Mouse (Mus musculus) lung, postnatal 25 days (tissue): ENCODE data around the gene Armcx4.
A peak's percentile ranks its signal among the peaks of the same experiment; 100 is the strongest.
"Not testable (repeated sequence)": the region's sequence is repeated elsewhere in the genome, so short reads cannot be mapped to it uniquely, and the experiment has no call there.

Experiments
- DNase-seq: peaks from one replicate; pipeline ENCODE4 v3.0.0; 2022; ENCODE audit warnings: low spot score

The Armcx4 gene

DNA sequence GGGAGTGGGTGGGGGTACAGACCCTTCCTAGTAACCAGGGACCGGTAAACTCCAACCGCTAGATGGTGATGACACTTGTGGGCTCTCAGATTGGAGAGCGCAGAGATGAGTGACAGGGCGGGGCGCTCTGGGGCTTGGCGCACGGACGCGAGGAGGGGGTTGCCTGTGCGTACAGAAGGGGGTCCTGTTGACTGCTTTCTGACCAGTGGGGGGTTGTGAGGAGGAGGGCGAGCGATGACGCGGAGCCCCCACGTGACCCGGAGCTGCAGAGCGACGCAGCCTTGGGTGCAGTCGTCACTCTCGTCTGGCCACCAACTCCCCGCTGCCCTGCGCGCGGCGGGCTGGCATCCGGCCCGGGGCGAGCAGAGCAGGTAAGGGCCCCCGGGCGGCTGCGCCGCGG lies at the start of gene Armcx4:
Armcx4 (plus strand) TSS at position 253 of the 400 bp plus-strand sequence.
- DNase-seq: peak; percentile 23

DNA sequence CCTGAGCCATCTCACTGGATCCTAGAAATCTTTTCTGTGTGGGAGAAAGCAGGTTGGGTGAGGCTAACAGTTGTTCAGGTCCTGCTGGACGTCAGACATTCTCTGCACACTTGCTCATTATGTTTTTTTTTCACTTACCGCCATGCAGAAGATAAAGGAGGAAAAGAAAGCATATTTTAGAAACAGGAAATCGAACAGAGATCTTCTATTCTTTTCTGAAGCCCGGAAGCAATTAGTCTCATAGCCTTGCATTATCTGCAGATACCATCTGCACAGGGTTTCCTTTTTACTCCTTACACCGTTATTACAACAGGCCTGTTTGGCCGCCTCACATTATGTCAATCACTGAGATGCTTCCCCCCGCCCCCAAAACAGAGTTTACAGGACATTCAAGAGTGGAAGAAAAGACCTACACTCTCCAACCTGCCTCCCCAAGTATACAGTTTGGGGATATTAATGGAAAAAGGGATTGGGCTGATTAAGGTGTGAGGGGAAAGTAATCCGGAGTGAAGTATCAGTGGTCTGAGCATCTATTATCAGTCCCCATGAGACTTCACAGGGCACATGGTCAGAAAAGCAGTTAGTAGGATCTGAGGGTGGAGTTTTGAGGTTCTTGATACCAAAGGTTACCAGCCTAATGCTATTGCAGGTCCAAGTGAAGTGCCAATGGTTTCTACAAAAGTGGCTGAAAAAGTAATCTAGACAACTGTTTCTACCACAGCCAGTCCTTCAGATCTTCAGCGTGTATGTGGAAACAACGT lies 45.1 kb upstream of the Armcx4 start:
- peak; percentile 32 for DNase-seq

DNA sequence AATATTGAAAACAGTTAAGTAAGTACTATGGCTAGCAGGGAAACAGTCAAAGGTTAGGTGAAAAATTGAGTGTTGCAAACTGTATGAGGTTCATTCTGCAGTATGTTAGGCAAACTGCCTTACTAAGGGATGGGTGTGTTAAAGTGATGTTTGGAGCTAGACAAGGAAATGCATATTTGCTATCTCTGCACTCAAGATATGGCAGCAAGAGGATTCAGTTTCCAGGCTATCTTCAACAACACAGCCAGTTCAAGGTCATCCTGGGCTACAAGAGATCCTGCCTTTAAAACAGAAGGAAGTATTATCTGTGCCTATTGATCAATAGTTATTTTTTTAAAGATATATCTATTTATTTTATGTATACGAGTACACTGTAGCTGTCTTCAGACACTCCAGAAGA lies 40.0 kb upstream of the Armcx4 start:
- DNase-seq: no peak

DNA sequence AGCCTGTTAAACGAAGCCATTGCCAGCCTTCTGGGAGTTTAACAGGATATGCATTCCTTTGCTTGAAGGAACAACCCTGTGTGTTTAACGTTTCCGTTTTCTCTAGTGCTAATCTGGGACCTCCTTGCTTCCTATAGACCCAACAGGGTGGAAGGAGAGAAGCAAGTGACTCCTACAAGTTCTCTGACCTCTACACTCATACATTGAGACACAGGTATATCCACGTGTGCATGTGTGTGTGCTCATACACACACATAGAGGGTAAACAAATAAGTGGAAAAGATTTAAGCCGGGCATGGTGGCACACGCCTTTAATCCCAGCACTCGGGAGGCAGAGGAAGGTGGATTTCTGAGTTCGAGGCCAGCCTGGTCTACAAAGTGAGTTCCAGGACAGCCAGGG lies 38.9 kb upstream of the Armcx4 start:
- DNase-seq: no peak

DNA sequence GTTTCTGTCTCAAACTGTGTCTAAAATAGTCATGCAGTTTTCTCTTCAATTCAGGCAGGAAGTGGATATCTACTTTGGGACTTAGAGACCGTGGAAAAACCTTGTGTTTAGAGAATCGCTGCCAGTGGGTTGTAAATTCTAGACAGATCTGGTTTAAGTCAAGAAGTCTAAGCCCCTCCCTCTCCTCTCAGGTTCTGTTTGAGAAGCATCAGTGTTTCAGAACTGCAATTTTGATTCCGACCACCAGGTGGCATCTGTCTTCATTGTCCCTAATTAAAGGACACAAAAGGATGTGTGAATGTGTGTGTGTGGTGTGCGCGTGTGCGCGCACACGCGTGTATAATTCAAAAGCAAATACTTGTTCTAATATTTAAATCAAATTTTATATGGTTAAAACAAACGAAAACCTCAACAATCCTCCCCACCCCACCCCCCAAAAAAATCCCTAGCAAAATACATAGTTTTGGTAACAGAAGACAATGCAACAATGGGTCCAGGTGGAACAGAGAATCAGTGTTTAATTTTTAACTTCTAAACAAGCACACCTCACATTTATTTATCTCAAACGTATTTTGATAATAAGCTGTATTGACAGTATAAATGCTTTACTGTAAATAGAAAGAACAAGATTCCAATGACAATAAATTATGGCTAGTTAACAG lies 38.2 kb upstream of the Armcx4 start:
- peak; percentile 74 for DNase-seq

DNA sequence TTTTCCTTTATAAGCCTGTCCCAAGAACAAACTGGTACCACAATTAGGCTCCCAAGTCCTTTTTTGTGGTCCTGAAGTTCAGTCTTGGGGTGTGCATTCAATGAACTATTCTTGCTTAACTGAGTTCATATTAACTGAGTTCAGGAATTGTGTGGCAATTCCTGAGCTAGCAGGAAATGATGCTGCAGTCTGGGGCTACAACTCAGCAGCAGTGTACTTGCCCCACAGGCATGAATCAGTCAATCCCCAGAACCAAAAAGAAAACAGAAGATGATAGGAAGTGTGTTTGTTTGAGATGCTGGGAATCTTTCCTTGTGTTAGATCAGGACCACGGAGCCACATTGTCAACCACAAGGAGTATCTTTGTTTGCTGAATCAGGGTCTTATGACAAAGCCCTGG lies 34.3 kb upstream of the Armcx4 start:
- no peak for DNase-seq

DNA sequence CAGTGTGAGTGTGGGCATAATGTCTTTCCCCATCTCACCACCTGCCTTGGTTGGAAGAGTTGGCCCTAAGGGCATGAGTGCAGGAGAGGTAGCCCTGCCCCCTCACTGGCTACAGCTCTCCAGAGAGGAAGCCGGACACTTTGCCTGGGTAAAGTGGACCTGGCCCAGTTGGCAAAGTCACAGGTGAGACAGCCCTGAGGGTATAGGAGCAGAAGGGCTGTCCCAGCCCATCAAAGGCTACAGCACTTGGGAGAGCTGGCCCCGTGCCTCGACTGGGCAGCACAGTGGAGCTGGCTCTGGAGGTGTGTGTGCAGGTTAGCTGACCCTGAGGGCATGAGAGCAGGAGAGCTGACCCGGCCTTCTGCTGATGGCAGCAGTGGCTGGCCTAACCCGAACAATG lies 24.7 kb upstream of the Armcx4 start:
- no peak for DNase-seq

DNA sequence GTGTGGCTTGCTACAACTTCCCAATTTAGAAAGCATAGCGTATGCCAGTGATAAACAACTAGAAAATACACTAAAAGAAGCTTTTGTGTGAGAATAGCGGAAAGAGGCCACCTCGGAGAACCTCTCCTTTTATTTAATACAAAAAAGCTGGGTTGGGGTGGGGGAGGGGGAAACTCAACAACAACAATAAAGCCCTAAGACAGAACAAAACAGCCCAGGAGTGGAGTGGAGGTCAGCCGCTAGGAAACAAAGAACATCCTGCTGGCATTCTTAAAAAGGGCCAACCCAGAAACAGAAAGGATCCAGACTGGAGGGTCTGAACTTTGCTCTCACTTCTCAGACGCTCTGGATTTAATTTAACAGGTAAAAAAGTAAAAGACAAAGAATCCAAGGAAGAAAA lies 11.3 kb upstream of the Armcx4 start:
- DNase-seq: no peak

DNA sequence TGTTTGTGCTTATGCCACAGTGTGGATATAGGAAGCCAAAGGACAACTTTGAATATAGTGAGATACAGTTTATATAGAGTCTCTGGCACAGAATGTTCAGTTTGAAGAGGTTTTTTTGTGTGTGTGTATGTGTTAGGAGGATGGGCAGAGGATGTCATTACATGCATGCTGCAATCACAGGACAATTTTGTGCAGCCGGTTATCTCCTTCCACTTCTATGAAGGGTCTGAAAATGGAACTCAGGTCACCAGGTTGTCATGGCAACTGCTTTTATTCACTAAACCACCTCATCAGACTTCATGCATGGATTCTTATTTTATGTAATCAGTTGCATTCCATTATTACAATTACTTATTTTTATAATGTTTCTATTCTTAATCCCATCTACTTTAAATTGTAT lies 10.4 kb upstream of the Armcx4 start:
- DNase-seq: no peak

DNA sequence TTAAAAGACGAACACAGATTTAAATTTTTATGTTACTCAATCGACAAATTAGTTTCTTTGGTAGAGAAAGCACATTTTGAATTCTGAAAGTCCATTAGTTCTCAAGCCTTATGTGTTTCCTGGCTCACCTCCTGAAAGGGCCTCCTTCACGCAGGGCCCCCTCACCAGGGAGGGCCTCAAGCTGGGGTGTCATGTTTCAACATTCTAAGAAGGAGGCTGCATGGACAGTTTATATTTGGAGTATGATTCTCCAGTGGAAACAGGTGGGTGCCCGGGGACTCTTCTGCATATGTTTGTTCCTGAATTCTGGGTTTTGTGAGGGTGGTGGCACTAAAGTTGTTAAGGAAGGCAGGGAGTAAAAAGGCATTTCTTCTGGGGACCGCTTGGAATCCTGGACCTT lies 1.4 kb upstream of the Armcx4 start:
- DNase-seq: no peak

DNA sequence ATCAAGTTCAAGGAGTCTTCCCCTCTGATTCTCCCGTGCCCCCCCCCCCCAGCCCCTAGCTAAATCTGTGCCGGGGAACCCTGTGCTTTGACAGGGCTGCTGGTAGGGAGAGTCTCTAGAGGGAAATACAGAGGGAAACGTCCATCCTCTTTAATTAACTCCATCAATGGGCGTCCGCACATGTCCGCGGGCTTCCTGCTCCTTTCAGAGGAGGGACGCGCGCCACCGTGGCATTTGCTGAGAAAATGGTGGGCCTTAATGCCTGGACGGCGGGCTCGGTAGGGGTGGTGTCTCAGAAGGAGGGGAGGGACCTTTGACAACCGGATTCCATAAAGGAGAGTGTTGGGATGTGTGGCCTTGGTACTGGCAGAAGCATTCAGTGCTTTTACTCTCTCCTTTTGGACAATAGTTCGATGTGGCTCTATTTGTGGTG lies 436 bp downstream of the Armcx4 start:
- DNase-seq: peak; percentile 2

DNA sequence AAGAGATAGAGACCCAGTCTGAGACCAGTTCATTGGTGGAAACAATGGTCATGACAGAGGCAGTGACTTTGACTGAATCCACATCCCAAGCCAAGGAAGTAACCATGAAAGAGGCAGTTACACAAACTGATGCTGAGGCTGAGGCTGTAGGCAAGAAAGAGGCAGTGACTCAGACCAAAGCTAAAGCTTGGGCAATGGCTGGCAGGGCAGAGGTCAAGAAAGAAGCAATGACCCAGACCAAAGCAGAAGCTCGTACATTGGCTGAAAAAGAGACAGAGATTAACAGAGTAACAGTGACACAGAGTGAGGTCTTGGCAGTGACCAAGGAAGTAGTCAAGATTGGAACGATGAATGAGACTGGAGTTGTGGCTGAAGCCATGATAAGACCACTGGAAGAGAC lies 3.4 kb downstream of the Armcx4 start:
- DNase-seq: no peak

DNA sequence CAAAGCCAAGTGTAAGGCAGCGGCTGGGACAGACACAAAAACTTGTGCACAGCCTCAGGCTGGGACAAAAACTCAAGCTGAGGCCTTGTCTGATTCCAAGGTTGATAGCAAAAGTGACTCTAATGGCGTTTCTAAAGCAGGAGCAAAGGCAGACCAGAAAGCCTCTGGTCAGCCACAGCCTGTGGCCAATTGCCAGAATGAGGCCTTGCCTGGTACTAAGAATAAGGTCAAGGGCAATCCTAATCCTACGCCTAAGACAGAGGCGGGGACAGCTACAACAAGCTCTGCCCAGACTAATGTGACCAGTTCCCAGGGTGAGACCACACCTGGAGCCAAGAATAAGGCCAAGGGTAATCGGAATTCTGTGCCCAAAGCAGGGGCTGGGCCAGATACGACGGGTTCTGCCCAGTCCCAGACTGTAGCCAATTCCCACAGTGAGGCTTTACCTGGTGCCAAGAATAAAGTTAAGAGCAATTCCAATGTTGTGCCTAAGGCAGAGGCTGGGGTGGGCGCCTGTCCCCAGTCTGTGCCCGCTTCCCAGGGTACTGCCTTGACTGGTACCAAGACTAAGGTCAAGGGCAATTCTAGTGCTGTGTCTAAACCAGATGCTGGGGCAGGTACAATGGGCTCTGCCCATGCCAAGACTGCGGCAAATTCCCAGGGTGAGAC lies 4.7 kb downstream of the Armcx4 start:
- DNase-seq: no peak

DNA sequence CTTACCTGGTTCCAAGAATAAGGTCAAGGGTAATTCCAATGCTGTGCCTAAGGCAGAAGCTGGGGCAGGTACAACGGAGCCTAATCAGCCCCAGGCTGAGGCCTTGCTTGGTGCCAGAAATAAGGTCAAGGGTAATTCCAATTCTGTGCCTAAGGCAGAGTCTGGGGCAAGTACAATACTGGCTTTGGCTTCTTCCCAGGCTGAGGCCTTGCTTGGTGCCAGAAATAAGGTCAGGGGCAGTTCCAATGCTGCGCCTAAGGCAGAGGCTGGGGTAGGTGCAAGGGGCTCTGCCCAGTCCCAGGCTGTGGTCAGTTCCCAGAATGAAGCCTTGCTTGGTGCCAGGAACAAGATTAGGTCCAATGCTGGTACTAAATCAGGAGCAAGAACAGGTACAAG lies 5.2 kb downstream of the Armcx4 start:
- no peak for DNase-seq

DNA sequence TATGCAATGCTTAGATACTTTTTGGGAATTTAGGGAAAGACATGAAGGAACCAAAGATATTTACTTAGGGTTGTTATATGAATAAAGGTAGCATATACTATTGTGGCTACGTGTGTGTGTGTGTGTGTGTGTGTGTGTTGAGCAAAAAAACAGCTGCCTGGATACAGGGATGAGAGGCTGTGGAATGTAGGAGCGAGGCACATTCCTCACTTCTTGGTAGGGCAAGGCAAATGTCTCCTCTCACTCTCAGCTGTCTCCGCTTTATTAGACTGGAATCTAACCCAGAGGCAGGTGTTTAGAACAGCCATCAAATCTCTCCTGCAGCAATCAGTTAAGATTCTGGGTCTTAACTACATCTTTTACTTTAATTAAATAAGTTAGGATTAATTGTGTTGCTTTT lies 30.5 kb downstream of the Armcx4 start:
- DNase-seq: no peak

DNA sequence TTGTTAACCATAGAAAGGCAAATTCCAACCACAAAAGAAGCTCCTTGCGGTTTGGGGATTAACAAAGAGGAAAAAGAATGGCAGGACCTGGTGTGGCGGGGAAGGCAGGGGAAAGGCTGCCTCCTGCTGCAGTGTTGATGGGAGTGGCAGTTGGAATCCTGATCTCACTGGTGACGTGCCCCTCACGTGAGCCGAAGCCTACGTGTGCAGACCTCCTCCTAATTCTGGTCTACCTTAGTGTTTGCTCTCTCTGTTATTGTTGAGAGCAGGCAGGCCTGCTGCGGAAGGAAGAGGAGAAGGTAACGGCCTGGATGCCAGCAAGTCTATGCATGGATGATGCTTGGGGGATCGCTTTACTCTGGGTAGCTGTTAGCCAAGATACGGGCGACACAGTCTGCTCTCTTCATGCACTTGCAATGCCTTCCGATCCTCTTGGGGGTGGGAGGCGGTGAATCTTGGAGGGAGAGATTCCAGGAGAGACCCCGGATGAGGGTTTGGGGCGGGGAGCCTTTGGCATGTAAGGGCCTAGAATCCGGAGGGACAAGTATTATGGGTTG lies 31.5 kb downstream of the Armcx4 start, which contains the start of gene Armcx1:
Armcx1 (plus strand) TSS at position 212 of the 557 bp plus-strand sequence.
- peak; percentile 61 for DNase-seq

DNA sequence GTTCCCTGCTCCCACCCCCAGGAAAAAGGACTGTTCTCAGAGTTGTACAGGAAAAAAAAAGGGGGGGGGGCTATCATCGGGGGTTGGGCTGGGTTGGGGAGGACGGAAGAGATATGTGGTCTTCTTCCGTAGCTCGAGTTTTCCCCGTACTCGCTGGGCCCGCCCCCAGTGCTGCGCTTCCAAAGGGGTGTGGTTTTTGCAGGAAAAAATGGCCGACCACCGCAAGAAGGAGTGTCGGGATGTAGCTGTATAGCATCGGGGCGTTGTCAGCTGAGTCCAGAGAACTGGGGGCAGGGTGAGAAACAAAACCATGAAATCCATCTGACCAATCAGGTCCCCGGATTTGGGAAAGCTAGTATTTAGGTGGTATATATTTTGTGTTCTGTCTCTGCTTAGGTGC lies 32.2 kb downstream of the Armcx4 start:
- peak; percentile 43 for DNase-seq

DNA sequence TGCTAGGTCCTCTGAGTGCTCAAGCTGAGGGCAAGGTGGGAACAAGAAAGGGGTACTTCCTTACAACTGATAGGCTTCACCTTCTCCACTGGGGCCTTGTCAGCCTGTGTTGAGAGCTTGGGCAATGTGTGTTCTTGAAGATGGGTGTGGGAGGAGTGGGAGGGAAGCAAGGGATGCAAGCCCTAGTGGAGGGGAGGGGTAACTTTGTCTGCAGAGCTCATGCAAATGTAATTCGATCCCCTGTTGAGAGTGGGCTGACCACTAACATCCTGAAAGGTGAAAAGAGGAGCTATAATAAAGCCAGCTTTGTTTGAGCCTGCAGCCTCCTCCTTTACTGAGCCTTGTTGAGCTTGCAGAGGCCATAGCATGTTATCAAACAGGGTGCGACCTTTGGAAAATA lies 37.4 kb downstream of the Armcx4 start:
- not testable (repeated sequence) for DNase-seq

DNA sequence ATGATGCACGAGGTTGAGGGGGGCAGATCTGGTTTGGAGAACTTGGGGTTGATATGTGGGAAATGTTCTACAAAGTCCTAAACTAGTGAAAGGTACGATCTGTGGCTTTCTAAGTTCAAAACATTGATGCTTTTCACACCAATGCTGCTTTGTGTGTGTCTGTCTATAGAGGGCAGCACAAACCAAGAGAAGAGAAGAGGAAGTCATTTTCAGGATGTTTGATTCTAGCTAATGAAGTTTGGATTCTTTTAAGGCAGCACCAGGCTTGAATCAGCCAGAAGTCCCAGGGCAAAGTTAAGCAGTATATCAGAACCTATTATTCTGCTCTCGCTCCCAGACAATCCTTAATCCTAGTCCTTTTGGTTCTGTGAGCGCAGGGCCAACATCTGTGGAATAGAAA lies 43.5 kb downstream of the Armcx4 start:
- DNase-seq: peak; percentile 12

DNA sequence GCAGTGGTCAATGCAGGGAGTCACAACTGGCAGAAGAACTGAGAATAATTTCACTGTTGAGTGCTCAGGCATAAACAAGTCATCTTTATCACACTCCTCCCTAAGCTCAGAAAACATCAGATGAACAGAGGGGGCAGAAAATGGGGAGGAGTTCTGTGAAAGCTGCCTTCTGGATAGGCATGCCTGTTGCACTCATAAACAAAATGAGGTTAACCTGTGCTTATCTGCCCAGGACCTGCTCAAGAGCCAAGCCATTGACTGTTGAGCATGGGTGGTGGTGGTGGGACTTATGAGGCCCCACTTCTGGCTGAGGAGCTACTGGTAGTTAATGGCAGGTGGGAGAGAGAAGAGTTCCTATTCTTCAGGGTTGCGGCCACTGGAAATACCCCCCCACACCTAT lies 51.5 kb downstream of the Armcx4 start:
- no peak for DNase-seq

DNA sequence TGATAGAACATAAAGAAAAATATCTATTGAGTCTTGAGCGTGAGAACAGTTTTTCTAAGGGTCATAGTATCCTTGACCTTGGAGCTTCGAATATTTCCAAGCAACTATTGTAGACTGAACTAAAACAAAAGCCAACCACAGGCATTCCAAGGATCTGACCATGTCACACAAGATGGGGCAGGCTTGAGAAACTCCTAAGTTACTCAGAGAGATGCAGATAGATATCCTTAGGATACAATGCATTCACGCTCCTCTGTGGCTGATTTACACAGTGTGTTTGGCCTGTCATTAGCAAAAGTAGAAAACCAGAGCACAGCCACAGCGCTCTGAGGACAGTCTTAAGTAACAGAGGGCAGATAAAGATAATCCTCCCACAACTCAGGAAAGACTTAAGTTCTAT lies 52.8 kb downstream of the Armcx4 start:
- no peak for DNase-seq

DNA sequence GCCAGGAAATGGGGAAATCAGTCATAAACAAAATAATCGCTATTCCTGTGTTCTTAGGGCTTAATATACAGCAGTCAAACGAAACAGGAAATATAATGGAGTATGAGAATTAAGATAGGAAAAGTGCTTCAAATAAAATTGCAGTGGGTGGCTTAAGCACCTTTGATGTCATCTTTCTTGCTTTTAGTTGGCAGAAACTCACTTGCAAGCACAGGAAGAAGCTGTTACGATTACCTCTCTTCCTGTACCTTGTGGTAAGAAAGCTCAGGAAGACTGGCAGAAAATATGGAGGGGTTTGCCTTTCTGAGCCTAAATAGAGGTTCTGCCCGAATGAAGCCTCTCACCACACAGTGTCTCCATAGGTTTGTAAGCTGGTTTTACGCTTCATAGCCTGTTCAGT lies 55.5 kb downstream of the Armcx4 start:
- no peak for DNase-seq
